Mouse (Mus musculus) testis, adult 2 months (tissue): Measurements from ENCODE around the gene Rasgef1b. TPM values are rescaled to one million over a fixed set of nuclear protein-coding genes. Genes with fewer than 3 reads are reported as not detected.
A peak's percentile ranks its signal among the peaks of the same experiment; 100 is the strongest.

ENCODE experiments used
- H3K27ac ChIP-seq: fragments of 200-500 bp; 2 replicates; pipeline ENCODE4 v1.5.1; 2012; ENCODE audit warnings: low read depth, low read length; ENCODE audit not compliant: control insufficient read depth, insufficient read depth
- H3K27me3 ChIP-seq: fragments of 200-500 bp; 2 replicates; pipeline ENCODE4 v1.6.1; 2012; ENCODE audit warnings: mild to moderate bottlenecking, low read length, moderate library complexity; ENCODE audit not compliant: control insufficient read depth, insufficient read depth
- H3K36me3 ChIP-seq: fragments of 200-500 bp; 2 replicates; pipeline ENCODE4 v1.6.1; 2012; ENCODE audit warnings: mild to moderate bottlenecking, low read length; ENCODE audit not compliant: control insufficient read depth, insufficient read depth
- H3K4me1 ChIP-seq: fragments of 200-500 bp; 2 replicates; pipeline ENCODE4 v1.6.1; 2012; ENCODE audit warnings: low read length; ENCODE audit not compliant: control insufficient read depth, insufficient read depth
- H3K4me3 ChIP-seq: fragments of 200-500 bp; 2 replicates; pipeline ENCODE4 v1.5.1; 2012; ENCODE audit warnings: low read depth, mild to moderate bottlenecking, low read length, moderate library complexity, mixed read lengths; ENCODE audit not compliant: control insufficient read depth
- CTCF ChIP-seq: fragments of 200-500 bp; IDR thresholded peaks from 2 replicates; pipeline ENCODE4 v1.5.1; 2012; ENCODE audit warnings: low read depth, mild to moderate bottlenecking, inconsistent platforms, low read length, moderate library complexity; ENCODE audit not compliant: control insufficient read depth, insufficient read depth, insufficient replicate concordance
- POLR2A ChIP-seq: fragments of 200-500 bp; IDR thresholded peaks from 2 replicates; pipeline ENCODE4 v1.6.1; 2012; ENCODE audit warnings: low read depth, mild to moderate bottlenecking, inconsistent platforms, low read length, moderate library complexity; ENCODE audit not compliant: control insufficient read depth
- polyA plus RNA-seq: library from polyadenylated mRNA; depleted of rRNA; stranded (reverse); fragments of >200 nt; gene quantifications from 2 replicates; pipeline ENCODE4 v1.2.3, GENCODE M21; 2012

The Rasgef1b gene
- polyA plus RNA-seq, 1 experiment, result 3.2 TPM

GRCm38 (mm10) chr5:99360531-99360930 lies 368.3 kb downstream of the Rasgef1b start:
- Histone ChIP-seq H3K4me3 (no peak overlapping the region), H3K27ac (peak overlapping the region; percentile 54), H3K4me1 (no peaks in the 10 kb centered on the region; the same call in 1 of the 2 replicates), H3K36me3 (no peaks in the 10 kb centered on the region), H3K27me3 (no peaks in the 10 kb centered on the region)
- no peak for TF ChIP-seq CTCF
- TF ChIP-seq POLR2A, result no peak

GRCm38 (mm10) chr5:99359251-99359650 lies 369.6 kb downstream of the Rasgef1b start:
- TF ChIP-seq POLR2A (no peak), CTCF (no peak)
- H3K36me3 ChIP-seq, result no peaks in the 10 kb centered on the region
- no peak overlapping the region for H3K4me3 ChIP-seq
- H3K27ac ChIP-seq, result no peak overlapping the region
- H3K4me1 ChIP-seq, result no peaks in the 10 kb centered on the region; the same call in 1 of the 2 replicates
- no peaks in the 10 kb centered on the region for H3K27me3 ChIP-seq

DNA sequence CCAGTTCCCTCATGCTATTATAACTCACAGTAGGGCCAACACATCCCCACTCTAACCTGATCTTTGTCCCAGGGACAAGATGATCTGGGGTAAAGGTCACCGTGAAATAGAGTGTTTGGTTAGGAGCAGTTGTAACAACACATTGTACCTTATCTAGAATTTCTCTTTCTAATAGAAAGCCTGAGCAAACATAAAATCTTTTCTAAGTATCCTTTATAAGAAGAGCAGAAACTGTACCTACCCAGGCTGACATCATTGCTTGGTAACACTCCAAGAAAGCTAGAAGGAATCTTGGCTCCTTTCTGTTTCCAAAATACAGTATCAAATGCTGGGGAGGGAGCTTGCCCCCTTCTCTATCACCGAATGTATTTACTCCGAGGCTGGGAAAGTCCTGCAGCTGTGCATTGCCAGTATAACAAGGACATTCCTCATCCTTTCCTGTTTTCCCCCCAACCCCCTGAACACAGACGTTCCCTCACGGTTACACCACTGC lies 374.2 kb downstream of the Rasgef1b start:
- Histone ChIP-seq H3K4me3 (no peak overlapping the region), H3K4me1 (no peaks in the 10 kb centered on the region; the same call in 1 of the 2 replicates), H3K27me3 (no peaks in the 10 kb centered on the region), H3K36me3 (no peaks in the 10 kb centered on the region), H3K27ac (0 out of 2 replicates have a peak overlapping the region, but pooled peaks have one; percentile 24)
- TF ChIP-seq POLR2A (no peak), CTCF (no peak)

DNA sequence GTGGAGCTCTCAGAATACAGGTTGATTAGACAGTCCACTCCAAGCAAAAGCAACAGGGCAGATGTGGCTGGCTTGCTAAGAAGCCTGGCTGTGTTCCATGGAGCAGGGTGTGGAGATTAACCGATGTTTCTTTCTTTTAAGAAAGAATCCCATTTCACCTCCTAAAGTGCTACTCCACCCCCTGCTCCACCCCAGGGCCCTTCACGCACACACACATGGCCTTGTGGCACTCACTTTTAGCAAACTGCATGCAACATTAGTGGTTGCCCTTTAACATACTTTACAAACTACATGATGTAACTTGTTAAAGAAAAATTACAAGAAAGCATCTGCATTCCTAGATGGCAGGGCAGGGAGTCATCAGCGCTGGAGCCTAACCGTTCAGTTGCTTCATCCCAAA lies 378.8 kb downstream of the Rasgef1b start:
- no peak for TF ChIP-seq POLR2A
- TF ChIP-seq CTCF, result no peak
- Histone ChIP-seq H3K4me1 (no peaks in the 10 kb centered on the region), H3K27me3 (no peaks in the 10 kb centered on the region), H3K27ac (no peak overlapping the region), H3K4me3 (no peak overlapping the region), H3K36me3 (no peaks in the 10 kb centered on the region)

DNA sequence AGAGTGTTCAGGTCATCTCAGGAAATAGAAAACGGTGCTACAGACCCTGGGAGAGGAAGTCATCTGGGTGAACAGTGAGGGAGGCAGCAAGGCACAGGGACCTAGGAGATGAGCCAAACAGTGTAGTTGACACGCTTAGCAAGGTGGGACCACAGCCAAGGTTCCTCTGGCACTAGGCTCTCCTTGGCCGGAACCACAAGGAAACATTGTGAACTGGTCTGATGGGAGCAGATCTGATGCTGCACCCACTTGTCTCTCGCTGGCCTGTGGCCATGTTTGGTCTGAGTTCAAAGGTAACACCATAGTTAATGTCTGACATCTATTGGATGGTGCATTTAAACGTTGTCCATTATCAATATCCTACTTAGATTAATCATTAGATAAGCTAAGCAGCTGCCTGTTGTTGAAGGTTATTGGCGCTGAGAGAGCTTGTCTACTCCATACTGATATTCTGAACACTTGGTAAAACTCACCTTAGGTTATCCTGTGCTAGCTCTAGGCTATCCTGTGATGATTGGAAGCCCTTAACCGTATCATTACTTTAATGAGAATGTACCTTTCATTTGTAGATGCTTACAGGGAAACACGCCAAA lies 380.5 kb downstream of the Rasgef1b start:
- TF ChIP-seq POLR2A, result no peak
- H3K4me3 ChIP-seq, result no peak overlapping the region
- no peaks in the 10 kb centered on the region for H3K27me3 ChIP-seq
- no peaks in the 10 kb centered on the region for H3K36me3 ChIP-seq
- no peak overlapping the region for H3K27ac ChIP-seq
- H3K4me1 ChIP-seq, result no peaks in the 10 kb centered on the region

- H3K4me3 ChIP-seq, result no peak overlapping the region
- no peaks in the 10 kb centered on the region for H3K36me3 ChIP-seq
- no peak for TF ChIP-seq CTCF
- TF ChIP-seq POLR2A, result no peak
- no peaks in the 10 kb centered on the region for H3K4me1 ChIP-seq
- no peaks in the 10 kb centered on the region for H3K27me3 ChIP-seq
- no peak overlapping the region for H3K27ac ChIP-seq
Observed at GRCm38 (mm10) chr5:99342527-99342926, 386.3 kb downstream of the Rasgef1b start.

- no peaks in the 10 kb centered on the region for H3K36me3 ChIP-seq
- TF ChIP-seq CTCF, result no peak
- no peak for TF ChIP-seq POLR2A
- H3K4me3 ChIP-seq, result no peak overlapping the region
- peak overlapping the region; percentile 90 for H3K27ac ChIP-seq
- H3K4me1 ChIP-seq, result no peaks in the 10 kb centered on the region
- no peaks in the 10 kb centered on the region for H3K27me3 ChIP-seq
Observed at GRCm38 (mm10) chr5:99340311-99340989, 388.4 kb downstream of the Rasgef1b start.
